Mouse (Mus musculus): ENCODE results near the gene Coq8a.
A peak's percentile ranks its signal among the peaks of the same experiment; 100 is the strongest.

GRCm38 (mm10) chr1:180131402-180131801 lies 68.0 kb downstream of the Coq8a start:
- TF ChIP-seq CTCF (IDR thresholded peaks at IDR 0.05; ENCODE audit: low read depth), result peak; percentile 52
- no peak for TF ChIP-seq EP300 (optimal IDR thresholded peaks at IDR 0.05)

All from stomach, postnatal 0 days (tissue).